ENCODE assay signal across 17 mouse cellular contexts in the genomic region with DNA sequence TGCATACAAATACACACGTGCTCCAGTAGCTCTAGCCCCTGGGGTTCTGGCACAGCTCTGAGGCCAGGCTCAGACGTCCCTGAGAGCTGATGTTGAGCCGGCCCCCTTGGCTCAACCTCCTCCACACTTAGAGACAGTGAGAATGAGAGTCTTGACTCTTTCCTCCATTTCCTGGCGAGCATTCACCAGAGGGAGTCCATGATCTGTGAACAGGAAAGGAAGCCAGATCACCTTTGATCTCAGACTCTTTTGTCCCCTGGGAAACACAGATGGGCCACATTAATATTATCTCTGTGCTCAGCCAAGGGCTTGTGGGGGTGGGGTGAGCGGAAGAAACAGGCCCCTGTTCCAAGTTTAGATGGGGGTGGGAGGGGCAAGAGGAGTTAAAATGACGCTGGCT. TPM values are rescaled to one million over a fixed set of nuclear protein-coding genes. Genes with fewer than 3 reads are reported as not detected.
A peak's percentile ranks its signal among the peaks of the same experiment; 100 is the strongest.
DNase-seq lines count a peak whose midpoint lies in the region; ATAC-seq and TF ChIP-seq lines count a peak whose summit lies in the region.
"Had no signal": no experiment of that assay in that cellular context is flagged by ENCODE, and none has a peak within 500 bp of the region (broad histone marks: within the 10 kb centered on the region; RNA-seq: fewer than 3 reads in every experiment).

No protein-coding gene starts in this region.

- no peak for ATAC-seq in embryonic facial prominence, embryonic 14.5 days (ENCODE audit: low read depth)
- no peak for ATAC-seq in liver, postnatal 0 days
- ATAC-seq in kidney, postnatal 0 days (replicated peaks; ENCODE audit: low FRiP score, low read depth), result no peak
- no peak for ATAC-seq in frontal cortex, adult (ENCODE audit: low TSS enrichment)
- ATAC-seq: lung, postnatal 0 days had no signal

- no peak overlapping the region for H3K9ac ChIP-seq in embryonic facial prominence, embryonic 14.5 days (ENCODE audit: low read depth, low read length)
- H3K9ac ChIP-seq in liver, adult 2 months (ENCODE audit: low read depth, low read length), result no peak overlapping the region
- H3K9ac ChIP-seq in liver, postnatal 0 days (replicated peaks), result no peak overlapping the region
- H3K9ac ChIP-seq in MEL (ENCODE audit: control insufficient read depth, low read depth, low read length, poor library complexity, severe bottlenecking), result peak overlapping the region; percentile 14; the same call in 1 of the 2 replicates
- no peak overlapping the region for H3K9ac ChIP-seq in kidney, postnatal 0 days (ENCODE audit: low read depth, low read length)
- H3K9ac ChIP-seq: hindbrain, embryonic 15.5 days; midbrain, embryonic 12.5 days had no signal

- no peaks in the 10 kb centered on the region for H3K36me3 ChIP-seq in embryonic facial prominence, embryonic 14.5 days (ENCODE audit: control insufficient read depth, insufficient read depth, low read length)
- H3K36me3 ChIP-seq in embryonic facial prominence, embryonic 10.5 days (replicated peaks), result no peaks in the 10 kb centered on the region
- H3K36me3 ChIP-seq in liver, adult 2 months (ENCODE audit: control insufficient read depth, insufficient read depth, low read length), result no peaks in the 10 kb centered on the region
- no peaks in the 10 kb centered on the region for H3K36me3 ChIP-seq in liver, postnatal 0 days (replicated peaks; ENCODE audit: insufficient read depth, low read length)
- H3K36me3 ChIP-seq in MEL (ENCODE audit: control insufficient read depth in 1 of 2, insufficient read depth in 2 of 2, low read length in 2 of 2), result peaks cover 0 to 3% of the 10 kb centered on the region in 2 experiments; a peak in 1 of 4 replicates
- H3K36me3 ChIP-seq in kidney, postnatal 0 days (ENCODE audit: insufficient read depth, low read length), result no peaks in the 10 kb centered on the region
- H3K36me3 ChIP-seq: hindbrain, embryonic 15.5 days; midbrain, embryonic 12.5 days had no signal

- no peak for TF ChIP-seq RAD21 in MEL (IDR thresholded peaks at IDR 0.05; ENCODE audit: low read depth, low read length)

- H3K27me3 ChIP-seq in embryonic facial prominence, embryonic 14.5 days (replicated peaks; ENCODE audit: control insufficient read depth, insufficient read depth, low read length), result no peaks in the 10 kb centered on the region
- peaks cover 6% of the 10 kb centered on the region; the same call in 1 of the 2 replicates for H3K27me3 ChIP-seq in embryonic facial prominence, embryonic 10.5 days (replicated peaks; ENCODE audit: low read depth, poor library complexity, severe bottlenecking)
- no peaks in the 10 kb centered on the region for H3K27me3 ChIP-seq in liver, adult 2 months (ENCODE audit: control insufficient read depth, insufficient read depth, low read length)
- no peaks in the 10 kb centered on the region for H3K27me3 ChIP-seq in liver, postnatal 0 days (ENCODE audit: insufficient read depth, low read length)
- no peaks in the 10 kb centered on the region for H3K27me3 ChIP-seq in MEL (ENCODE audit: control insufficient read depth in 1 of 2, insufficient read depth in 2 of 2, low read length in 2 of 2)
- H3K27me3 ChIP-seq in kidney, postnatal 0 days (ENCODE audit: insufficient read depth, low read length), result no peaks in the 10 kb centered on the region
- H3K27me3 ChIP-seq: hindbrain, embryonic 15.5 days; midbrain, embryonic 12.5 days had no signal

- no peak for TF ChIP-seq CTCF in liver, adult 2 months (IDR thresholded peaks at IDR 0.05; ENCODE audit: low read depth, low read length)
- no peak for TF ChIP-seq CTCF in liver, postnatal 0 days (IDR thresholded peaks at IDR 0.05; ENCODE audit: low read depth)
- TF ChIP-seq CTCF in MEL (IDR thresholded peaks at IDR 0.05 in 2 of 3, conservative IDR thresholded peaks at IDR 0.05 in 1 of 3; ENCODE audit: control insufficient read depth in 1 of 3, insufficient read depth in 1 of 3, low read depth in 2 of 3, low read length in 3 of 3, poor library complexity in 1 of 3, severe bottlenecking in 1 of 3), result no peak
- no peak for TF ChIP-seq CTCF in kidney, postnatal 0 days (IDR thresholded peaks at IDR 0.05; ENCODE audit: low read depth)

- no peak overlapping the region for H3K27ac ChIP-seq in embryonic facial prominence, embryonic 14.5 days (replicated peaks; ENCODE audit: low read depth, low read length)
- H3K27ac ChIP-seq in embryonic facial prominence, embryonic 10.5 days (replicated peaks), result no peak overlapping the region
- H3K27ac ChIP-seq in liver, adult 2 months (replicated peaks; ENCODE audit: insufficient read depth, low read depth, low read length), result 0 out of 2 replicates have a peak overlapping the region, but pooled peaks have one; percentile 19
- no peak overlapping the region for H3K27ac ChIP-seq in liver, postnatal 0 days (ENCODE audit: low read depth)
- no peak overlapping the region for H3K27ac ChIP-seq in MEL (ENCODE audit: control insufficient read depth, low read depth, low read length)
- no peak overlapping the region for H3K27ac ChIP-seq in kidney, postnatal 0 days
- H3K27ac ChIP-seq: hindbrain, embryonic 15.5 days; midbrain, embryonic 12.5 days had no signal

- no peak overlapping the region for H3K4me3 ChIP-seq in embryonic facial prominence, embryonic 14.5 days (ENCODE audit: low read depth, low read length)
- no peak overlapping the region for H3K4me3 ChIP-seq in embryonic facial prominence, embryonic 10.5 days
- H3K4me3 ChIP-seq in liver, adult 2 months (ENCODE audit: insufficient read depth, low read depth, low read length), result no peak overlapping the region
- no peak overlapping the region for H3K4me3 ChIP-seq in liver, postnatal 0 days (ENCODE audit: low read depth, low read length)
- no peak overlapping the region for H3K4me3 ChIP-seq in MEL (ENCODE audit: control insufficient read depth in 1 of 2, insufficient read depth in 1 of 2, low read depth in 2 of 2, low read length in 2 of 2)
- H3K4me3 ChIP-seq in kidney, postnatal 0 days (replicated peaks; ENCODE audit: low read depth, low read length), result no peak overlapping the region
- H3K4me3 ChIP-seq: erythroblast, embryonic 14.5 days; hindbrain, embryonic 15.5 days; midbrain, embryonic 12.5 days had no signal

- peak; percentile 28 for DNase-seq in embryonic facial prominence, embryonic 14.5 days (ENCODE audit: low spot score)
- DNase-seq in embryonic facial prominence, embryonic 10.5 days (ENCODE audit: low spot score), result no peak
- DNase-seq in liver, adult 2 months (ENCODE audit: extremely low read depth, low read depth, low spot score), result peak; percentile 78
- DNase-seq in liver, postnatal 0 days, result no peak
- no peak for DNase-seq in MEL (ENCODE audit: low read depth, low spot score)
- peak; percentile 58 for DNase-seq in kidney, postnatal 0 days (ENCODE audit: low spot score)
- no peak for DNase-seq in adrenal gland, postnatal 25 days
- DNase-seq: adrenal gland, postnatal 10 days; cerebellum, postnatal 36 days; left cerebral cortex, postnatal 4 days had no signal

- no peaks in the 10 kb centered on the region for H3K79me2 ChIP-seq in liver, adult 2 months (ENCODE audit: control insufficient read depth, insufficient read depth, low read length)
- no peaks in the 10 kb centered on the region for H3K79me2 ChIP-seq in MEL (ENCODE audit: control insufficient read depth, insufficient read depth, low read length, poor library complexity)

- WGBS in embryonic facial prominence, embryonic 14.5 days, result 26% methylated on average over 6 of the region's 6 CpGs
- WGBS in embryonic facial prominence, embryonic 10.5 days, result 32% methylated on average over 6 of the region's 6 CpGs
- whole genome bisulfite sequencing in liver, adult 2 months, result 30% methylated on average over 6 of the region's 6 CpGs
- WGBS in liver, postnatal 0 days (ENCODE audit: insufficient replicate concordance), result 37% methylated on average over 6 of the region's 6 CpGs
- 26% methylated on average over 6 of the region's 6 CpGs for WGBS in kidney, postnatal 0 days

- no peak for TF ChIP-seq POLR2A in liver, adult 2 months (IDR thresholded peaks at IDR 0.05; ENCODE audit: extremely low read depth, insufficient read depth, low read length)
- TF ChIP-seq POLR2A in MEL (IDR thresholded peaks at IDR 0.05; ENCODE audit: control insufficient read depth in 1 of 2, insufficient read depth in 1 of 2, low read depth in 1 of 2, low read length in 2 of 2, poor library complexity in 1 of 2), result no peak

- no peaks in the 10 kb centered on the region for H3K9me3 ChIP-seq in embryonic facial prominence, embryonic 14.5 days (ENCODE audit: control insufficient read depth, low read length)
- H3K9me3 ChIP-seq in embryonic facial prominence, embryonic 10.5 days, result 0 out of 2 replicates have a peak, but pooled peaks cover 2% of the 10 kb centered on the region
- H3K9me3 ChIP-seq in liver, postnatal 0 days (ENCODE audit: low read length), result 0 out of 2 replicates have a peak, but pooled peaks cover 2% of the 10 kb centered on the region
- no peaks in the 10 kb centered on the region for H3K9me3 ChIP-seq in MEL (replicated peaks; ENCODE audit: insufficient read depth, low read length)
- H3K9me3 ChIP-seq in kidney, postnatal 0 days (replicated peaks; ENCODE audit: low read length), result no peaks in the 10 kb centered on the region
- H3K9me3 ChIP-seq: hindbrain, embryonic 15.5 days; midbrain, embryonic 12.5 days had no signal

- TF ChIP-seq EP300 in liver, postnatal 0 days (IDR thresholded peaks at IDR 0.05; ENCODE audit: low read depth), result no peak
- TF ChIP-seq EP300 in MEL (IDR thresholded peaks at IDR 0.05; ENCODE audit: low read depth in 1 of 2, low read length in 2 of 2), result no peak

- H3K4me1 ChIP-seq in embryonic facial prominence, embryonic 14.5 days (ENCODE audit: control insufficient read depth, insufficient read depth, low read length), result no peaks in the 10 kb centered on the region
- H3K4me1 ChIP-seq in embryonic facial prominence, embryonic 10.5 days, result peaks cover 39% of the 10 kb centered on the region
- peaks cover 19% of the 10 kb centered on the region for H3K4me1 ChIP-seq in liver, adult 2 months (ENCODE audit: control insufficient read depth, insufficient read depth, low read length)
- peaks cover 13% of the 10 kb centered on the region for H3K4me1 ChIP-seq in liver, postnatal 0 days (ENCODE audit: insufficient read depth)
- H3K4me1 ChIP-seq in MEL (ENCODE audit: control insufficient read depth in 1 of 2, insufficient read depth in 2 of 2, low read length in 2 of 2), result peaks cover 0 to 12% of the 10 kb centered on the region in 2 experiments; a peak in 2 of 4 replicates
- no peaks in the 10 kb centered on the region for H3K4me1 ChIP-seq in kidney, postnatal 0 days (replicated peaks; ENCODE audit: insufficient read depth, low read length)
- H3K4me1 ChIP-seq: hindbrain, embryonic 15.5 days; midbrain, embryonic 12.5 days had no signal

- H3K4me2 ChIP-seq in embryonic facial prominence, embryonic 14.5 days (ENCODE audit: low read depth, low read length), result no peak overlapping the region
- H3K4me2 ChIP-seq in liver, postnatal 0 days (ENCODE audit: low read depth, low read length), result no peak overlapping the region
- no peak overlapping the region for H3K4me2 ChIP-seq in kidney, postnatal 0 days (ENCODE audit: low read length)
- H3K4me2 ChIP-seq: hindbrain, embryonic 15.5 days; midbrain, embryonic 12.5 days had no signal

RNA-seq across cellular contexts. Expression of a gene that starts 4.9 kb away (rescaled TPM):
- 0.15 and 0.18 TPM in 2 replicates for polyA plus RNA-seq in embryonic facial prominence, embryonic 14.5 days (2014; fragmentation: Nextera tagmentation; extraction: Ambion mirVana)
- 0.28 and 0.34 TPM in 2 replicates for polyA plus RNA-seq in embryonic facial prominence, embryonic 10.5 days (2016; fragmentation: Nextera tagmentation; extraction: Ambion mirVana)
- total RNA-seq in liver, adult 2 months (2014; rRNA removed), result 23.0 and 36.3 TPM in 2 replicates
- 49.1 and 101 TPM in 2 replicates for polyA plus RNA-seq in liver, adult 2 months (2012; rRNA removed)
- polyA plus RNA-seq in liver, postnatal 0 days (2015; fragmentation: Nextera tagmentation; extraction: Ambion mirVana), result 10.4 and 11.5 TPM in 2 replicates
- total RNA-seq in MEL (2012; rRNA removed), result 0.07 TPM in 1 of 2 replicates, not detected in the other
- under 1 TPM in 1 of 2 experiments, not detected in 1; 0.26 TPM for polyA plus RNA-seq in MEL (2012; ENCODE audit: insufficient read depth in 1 of 2, insufficient read length in 2 of 2, low read depth in 1 of 2, low replicate concordance in 2 of 2, missing spikeins in 1 of 2)
- polyA plus RNA-seq in kidney, postnatal 0 days (2015; fragmentation: Nextera tagmentation; extraction: Ambion mirVana), result 47.7 and 51.1 TPM in 2 replicates
- total RNA-seq in adrenal gland, postnatal 25 days (2021), result not detected in 2 replicates
- total RNA-seq: heart, adult 8-10 months; layer of hippocampus, postnatal 14 days; left cerebral cortex, postnatal 4 days had no signal
- polyA plus RNA-seq: erythroblast, embryonic 14.5 days had no signal

RNA-seq across cellular contexts. Expression of a gene that starts 17.1 kb away (rescaled TPM):
- polyA plus RNA-seq in embryonic facial prominence, embryonic 14.5 days (2014; fragmentation: Nextera tagmentation; extraction: Ambion mirVana), result 0.11 TPM in 1 of 2 replicates, not detected in the other
- 0.15 TPM in 1 of 2 replicates, not detected in the other for polyA plus RNA-seq in embryonic facial prominence, embryonic 10.5 days (2016; fragmentation: Nextera tagmentation; extraction: Ambion mirVana)
- 0.74 and 0.94 TPM in 2 replicates for total RNA-seq in liver, adult 2 months (2014; rRNA removed)
- polyA plus RNA-seq in liver, adult 2 months (2012; rRNA removed), result 2.0 and 4.0 TPM in 2 replicates
- 2.1 and 2.8 TPM in 2 replicates for polyA plus RNA-seq in liver, postnatal 0 days (2015; fragmentation: Nextera tagmentation; extraction: Ambion mirVana)
- total RNA-seq in MEL (2012; rRNA removed), result not detected in 2 replicates
- polyA plus RNA-seq in MEL (2012; ENCODE audit: insufficient read depth in 1 of 2, insufficient read length in 2 of 2, low read depth in 1 of 2, low replicate concordance in 2 of 2, missing spikeins in 1 of 2), result not detected
- polyA plus RNA-seq in kidney, postnatal 0 days (2015; fragmentation: Nextera tagmentation; extraction: Ambion mirVana), result 0.13 and 0.49 TPM in 2 replicates
- 0.21 TPM in 1 of 2 replicates, not detected in the other for total RNA-seq in adrenal gland, postnatal 25 days (2021)
- total RNA-seq: layer of hippocampus, postnatal 14 days had no signal
- polyA plus RNA-seq: erythroblast, embryonic 14.5 days; hindbrain, embryonic 15.5 days; lung, postnatal 0 days; midbrain, embryonic 12.5 days had no signal

RNA-seq across cellular contexts. Expression of a gene that starts 18.1 kb away (rescaled TPM):
- polyA plus RNA-seq in embryonic facial prominence, embryonic 14.5 days (2014; fragmentation: Nextera tagmentation; extraction: Ambion mirVana), result 7.6 TPM in 2 replicates
- 9.0 and 9.9 TPM in 2 replicates for polyA plus RNA-seq in embryonic facial prominence, embryonic 10.5 days (2016; fragmentation: Nextera tagmentation; extraction: Ambion mirVana)
- total RNA-seq in liver, adult 2 months (2014; rRNA removed), result 1.6 and 1.7 TPM in 2 replicates
- 3.2 and 4.0 TPM in 2 replicates for polyA plus RNA-seq in liver, adult 2 months (2012; rRNA removed)
- polyA plus RNA-seq in liver, postnatal 0 days (2015; fragmentation: Nextera tagmentation; extraction: Ambion mirVana), result 2.9 and 3.9 TPM in 2 replicates
- total RNA-seq in MEL (2012; rRNA removed), result 7.0 and 9.1 TPM in 2 replicates
- 10 to 100 TPM in 1 of 2 experiments, not detected in 1; 13.1 TPM for polyA plus RNA-seq in MEL (2012; ENCODE audit: insufficient read depth in 1 of 2, insufficient read length in 2 of 2, low read depth in 1 of 2, low replicate concordance in 2 of 2, missing spikeins in 1 of 2)
- polyA plus RNA-seq in kidney, postnatal 0 days (2015; fragmentation: Nextera tagmentation; extraction: Ambion mirVana), result 6.9 and 8.3 TPM in 2 replicates
- total RNA-seq in adrenal gland, postnatal 25 days (2021), result 11.4 and 11.5 TPM in 2 replicates

RNA-seq across cellular contexts. Expression of a gene that starts 34.3 kb away (rescaled TPM):
- 70.9 and 74.8 TPM in 2 replicates for polyA plus RNA-seq in embryonic facial prominence, embryonic 14.5 days (2014; fragmentation: Nextera tagmentation; extraction: Ambion mirVana)
- 90.9 and 92.2 TPM in 2 replicates for polyA plus RNA-seq in embryonic facial prominence, embryonic 10.5 days (2016; fragmentation: Nextera tagmentation; extraction: Ambion mirVana)
- 39.2 and 39.5 TPM in 2 replicates for total RNA-seq in liver, adult 2 months (2014; rRNA removed)
- 29.6 and 32.6 TPM in 2 replicates for polyA plus RNA-seq in liver, adult 2 months (2012; rRNA removed)
- polyA plus RNA-seq in liver, postnatal 0 days (2015; fragmentation: Nextera tagmentation; extraction: Ambion mirVana), result 46.5 and 48.3 TPM in 2 replicates
- 96.6 and 99.3 TPM in 2 replicates for total RNA-seq in MEL (2012; rRNA removed)
- polyA plus RNA-seq in MEL (2012; ENCODE audit: insufficient read depth in 1 of 2, insufficient read length in 2 of 2, low read depth in 1 of 2, low replicate concordance in 2 of 2, missing spikeins in 1 of 2), result 100 to 1,000 TPM in 1 of 2 experiments, not detected in 1; 102 TPM
- polyA plus RNA-seq in kidney, postnatal 0 days (2015; fragmentation: Nextera tagmentation; extraction: Ambion mirVana), result 90.6 and 94.3 TPM in 2 replicates
- total RNA-seq in adrenal gland, postnatal 25 days (2021), result 131 and 151 TPM in 2 replicates

RNA-seq across cellular contexts. Expression of a gene that starts 37.5 kb away (rescaled TPM):
- 21.8 and 22.6 TPM in 2 replicates for polyA plus RNA-seq in embryonic facial prominence, embryonic 14.5 days (2014; fragmentation: Nextera tagmentation; extraction: Ambion mirVana)
- 14.8 and 17.3 TPM in 2 replicates for polyA plus RNA-seq in embryonic facial prominence, embryonic 10.5 days (2016; fragmentation: Nextera tagmentation; extraction: Ambion mirVana)
- 10.0 and 14.2 TPM in 2 replicates for total RNA-seq in liver, adult 2 months (2014; rRNA removed)
- polyA plus RNA-seq in liver, adult 2 months (2012; rRNA removed), result 18.2 and 21.1 TPM in 2 replicates
- 5.4 and 6.3 TPM in 2 replicates for polyA plus RNA-seq in liver, postnatal 0 days (2015; fragmentation: Nextera tagmentation; extraction: Ambion mirVana)
- 12.3 and 13.2 TPM in 2 replicates for total RNA-seq in MEL (2012; rRNA removed)
- polyA plus RNA-seq in MEL (2012; ENCODE audit: insufficient read depth in 1 of 2, insufficient read length in 2 of 2, low read depth in 1 of 2, low replicate concordance in 2 of 2, missing spikeins in 1 of 2), result 10 to 100 TPM in 1 of 2 experiments, not detected in 1; 20.6 TPM
- polyA plus RNA-seq in kidney, postnatal 0 days (2015; fragmentation: Nextera tagmentation; extraction: Ambion mirVana), result 19.8 and 22.2 TPM in 2 replicates
- total RNA-seq in adrenal gland, postnatal 25 days (2021), result 59.9 and 72.4 TPM in 2 replicates

Comparison
In these comparisons a context has a peak if more than half of its experiments do, and no peak if none do; other contexts are left out.
1. DNase-seq: peak in embryonic facial prominence, embryonic 14.5 days (single experiment), liver, adult 2 months (single experiment) and kidney, postnatal 0 days (single experiment); none in embryonic facial prominence, embryonic 10.5 days (single experiment), liver, postnatal 0 days (single experiment), MEL (single experiment) and adrenal gland, postnatal 25 days (single experiment).